Mouse (Mus musculus): ENCODE results near the gene Etv2.

DNA sequence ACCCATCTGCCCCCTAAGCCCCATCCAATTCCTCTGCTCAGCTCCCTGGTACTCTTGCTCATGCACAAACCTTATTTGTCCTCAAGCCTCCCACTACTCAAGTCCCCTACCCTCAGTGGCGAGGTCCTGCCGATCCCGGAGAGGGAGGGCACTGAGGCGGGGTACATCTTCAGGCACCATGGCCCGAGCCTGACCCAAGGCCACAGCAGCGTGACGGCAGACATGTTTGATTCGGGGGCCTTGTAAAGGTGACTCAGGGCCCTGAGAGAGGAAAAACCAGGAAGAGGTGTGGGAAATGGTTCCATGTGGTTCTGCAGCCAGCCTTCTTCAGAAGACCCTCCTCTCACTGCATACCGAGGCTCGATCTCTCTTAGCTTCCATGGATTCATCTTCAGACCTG is 51.3 kb downstream of the Etv2 start:
- TF ChIP-seq POLR2A (IDR thresholded peaks at IDR 0.05; ENCODE audit: borderline replicate concordance, extremely low read depth, low read depth, low read length) (no peak), CTCF (IDR thresholded peaks at IDR 0.05; ENCODE audit: insufficient read depth, low read length) (no peak)

Measured in lung, adult 2 months (tissue).